ENCODE assay signal across 8 mouse cellular contexts in genomic region chr11:69257807-69258206, GRCm38 (mm10). TPM values are rescaled to one million over a fixed set of nuclear protein-coding genes. Genes with fewer than 3 reads are reported as not detected.
DNase-seq lines count a peak whose midpoint lies in the region; ATAC-seq lines count a peak whose summit lies in the region.

No protein-coding gene starts in this region.

- H3K4me2 ChIP-seq in liver, embryonic 12.5 days = peak overlapping the region; percentile 17; the same call in 1 of the 2 replicates
- no peak overlapping the region for H3K4me2 ChIP-seq in liver, embryonic 11.5 days
- H3K4me2 ChIP-seq in lung, embryonic 16.5 days (ENCODE audit: low read depth, low read length) = no peak overlapping the region

- H3K36me3 ChIP-seq in liver, embryonic 12.5 days = no peaks in the 10 kb centered on the region
- H3K36me3 ChIP-seq in liver, embryonic 11.5 days (ENCODE audit: control insufficient read depth, insufficient read depth, low read length) = no peaks in the 10 kb centered on the region
- no peaks in the 10 kb centered on the region for H3K36me3 ChIP-seq in lung, embryonic 16.5 days (ENCODE audit: control insufficient read depth, insufficient read depth, low read length)

- no peak overlapping the region for H3K27ac ChIP-seq in liver, embryonic 12.5 days
- H3K27ac ChIP-seq in liver, embryonic 11.5 days (ENCODE audit: low read depth, low read length) = no peak overlapping the region
- no peak overlapping the region for H3K27ac ChIP-seq in lung, embryonic 16.5 days (ENCODE audit: low read length)

- 47% methylated on average over 4 of the region's 4 CpGs for WGBS in liver, embryonic 12.5 days (ENCODE audit: insufficient replicate concordance)
- WGBS in liver, embryonic 11.5 days = 53% methylated on average over 4 of the region's 4 CpGs
- 46% methylated on average over 4 of the region's 4 CpGs for WGBS in lung, embryonic 16.5 days

- no peak overlapping the region for H3K4me3 ChIP-seq in liver, embryonic 12.5 days
- H3K4me3 ChIP-seq in liver, embryonic 11.5 days (ENCODE audit: low read depth, low read length) = no peak overlapping the region; the same call in 1 of the 2 replicates
- H3K4me3 ChIP-seq in lung, embryonic 16.5 days (ENCODE audit: low read length) = peak overlapping the region; percentile 29; the same call in 1 of the 2 replicates

- H3K9me3 ChIP-seq in liver, embryonic 12.5 days (replicated peaks) = no peaks in the 10 kb centered on the region
- no peaks in the 10 kb centered on the region for H3K9me3 ChIP-seq in liver, embryonic 11.5 days (ENCODE audit: control insufficient read depth, low read length)
- no peaks in the 10 kb centered on the region for H3K9me3 ChIP-seq in lung, embryonic 16.5 days (ENCODE audit: control insufficient read depth, low read length)

- peaks cover 14% of the 10 kb centered on the region; the same call in 1 of the 2 replicates for H3K27me3 ChIP-seq in liver, embryonic 12.5 days (replicated peaks)
- no peaks in the 10 kb centered on the region for H3K27me3 ChIP-seq in liver, embryonic 11.5 days (replicated peaks; ENCODE audit: control insufficient read depth, insufficient read depth, low read length)
- no peaks in the 10 kb centered on the region for H3K27me3 ChIP-seq in lung, embryonic 16.5 days (ENCODE audit: control insufficient read depth, insufficient read depth, low read depth, low read length)

- no peak overlapping the region for H3K9ac ChIP-seq in liver, embryonic 12.5 days
- H3K9ac ChIP-seq in liver, embryonic 11.5 days (ENCODE audit: low read depth, low read length) = no peak overlapping the region
- H3K9ac ChIP-seq in lung, embryonic 16.5 days (ENCODE audit: low read length) = no peak overlapping the region

- ATAC-seq in liver, embryonic 12.5 days = no peak
- no peak for ATAC-seq in liver, embryonic 11.5 days (replicated peaks; ENCODE audit: low FRiP score)
- ATAC-seq in common myeloid progenitor, adult 5-6 weeks (replicated peaks; ENCODE audit: low read depth, poor library complexity, severe bottlenecking) = peak; percentile 67; the same call in 1 of the 2 replicates
- ATAC-seq in lung, embryonic 16.5 days (ENCODE audit: low read depth) = peak; percentile 45; the same call in 1 of the 2 replicates
- no peak for ATAC-seq in activated CD4-positive, CD25-positive, alpha-beta regulatory T cell, adult 4 months

- peak; percentile 52 to 66 for DNase-seq in cerebellum, postnatal 14 days
- no peak for DNase-seq in cerebellum, adult 11-12 months
- DNase-seq in liver, embryonic 11.5 days (ENCODE audit: low spot score) = no peak
- DNase-seq in urinary bladder, postnatal 4 days (ENCODE audit: low spot score in 2 of 2) = no peak

- H3K4me1 ChIP-seq in liver, embryonic 12.5 days = peaks cover 7% of the 10 kb centered on the region; the same call in 1 of the 2 replicates
- H3K4me1 ChIP-seq in liver, embryonic 11.5 days (replicated peaks; ENCODE audit: control insufficient read depth, insufficient read depth, low read length) = no peaks in the 10 kb centered on the region
- H3K4me1 ChIP-seq in lung, embryonic 16.5 days (replicated peaks; ENCODE audit: control insufficient read depth, insufficient read depth, low read length) = no peaks in the 10 kb centered on the region; the same call in 1 of the 2 replicates

RNA-seq across cellular contexts. Expression of gene Gucy2e, which starts 21.0 kb away (rescaled TPM):
- polyA plus RNA-seq in liver, embryonic 12.5 days (2016; fragmentation: Nextera tagmentation; extraction: Ambion mirVana) = not detected in 2 replicates
- polyA plus RNA-seq in liver, embryonic 11.5 days (2014; fragmentation: Nextera tagmentation; extraction: Ambion mirVana) = 0.04 and 0.05 TPM in 2 replicates
- total RNA-seq in common myeloid progenitor, adult 5-6 weeks (2017) = 0.14 TPM in 1 of 2 replicates, not detected in the other
- 0.10 TPM in 2 replicates for polyA plus RNA-seq in lung, embryonic 16.5 days (2015; fragmentation: Nextera tagmentation; extraction: Ambion mirVana)
- under 1 TPM; 0.24 to 0.48 TPM for polyA plus RNA-seq in activated CD4-positive, CD25-positive, alpha-beta regulatory T cell, adult 4 months (2017; shearing (Covaris generic))

Comparison
In these comparisons a context has a peak if more than half of its experiments do, and no peak if none do; other contexts are left out.
1. DNase-seq: peak in cerebellum, postnatal 14 days (2 of 2); none in cerebellum, adult 11-12 months (single experiment), liver, embryonic 11.5 days (single experiment) and urinary bladder, postnatal 4 days (0 of 2).
2. ATAC-seq: peak in common myeloid progenitor, adult 5-6 weeks (single experiment) and lung, embryonic 16.5 days (single experiment); none in liver, embryonic 12.5 days (single experiment), liver, embryonic 11.5 days (single experiment) and activated CD4-positive, CD25-positive, alpha-beta regulatory T cell, adult 4 months (single experiment).